ENCODE assay signal across 8 mouse cellular contexts in genomic region chr5:111465811-111466299, GRCm38 (mm10). TPM values are rescaled to one million over a fixed set of nuclear protein-coding genes. Genes with fewer than 3 reads are reported as not detected.
DNase-seq lines count a peak whose midpoint lies in the region; ATAC-seq lines count a peak whose summit lies in the region.

No protein-coding gene starts in this region.

- ATAC-seq in embryonic facial prominence, embryonic 11.5 days (replicated peaks; ENCODE audit: insufficient number of reproducible peaks, low FRiP score, low TSS enrichment, low read depth), result no peak; the same call in 1 of the 2 replicates
- ATAC-seq in heart, embryonic 15.5 days (replicated peaks; ENCODE audit: insufficient number of reproducible peaks, insufficient read depth, low FRiP score, low read depth), result peak; percentile 84
- peak; percentile 85 for ATAC-seq in kidney, embryonic 16.5 days (ENCODE audit: low FRiP score, low TSS enrichment)
- ATAC-seq in erythroid progenitor cell, adult 5-6 weeks (replicated peaks; ENCODE audit: low FRiP score, poor library complexity, severe bottlenecking), result no peak

- no peaks in the 10 kb centered on the region for H3K9me3 ChIP-seq in embryonic facial prominence, embryonic 11.5 days (replicated peaks; ENCODE audit: control insufficient read depth, low read length)
- 0 out of 2 replicates have a peak, but pooled peaks cover 4% of the 10 kb centered on the region for H3K9me3 ChIP-seq in heart, embryonic 15.5 days (replicated peaks)
- peaks cover 8% of the 10 kb centered on the region; the same call in 1 of the 2 replicates for H3K9me3 ChIP-seq in kidney, embryonic 16.5 days (ENCODE audit: low read length)

- no peak overlapping the region; the same call in 1 of the 2 replicates for H3K27ac ChIP-seq in embryonic facial prominence, embryonic 11.5 days (replicated peaks; ENCODE audit: low read depth, low read length)
- H3K27ac ChIP-seq in heart, embryonic 15.5 days, result peak overlapping the region; percentile 79
- H3K27ac ChIP-seq in kidney, embryonic 16.5 days (ENCODE audit: low read length), result peak overlapping the region; percentile 80

- 35% methylated on average over 11 of the region's 11 CpGs for WGBS in embryonic facial prominence, embryonic 11.5 days
- WGBS in heart, embryonic 15.5 days, result 58% methylated on average over 11 of the region's 11 CpGs
- 51% methylated on average over 11 of the region's 11 CpGs for WGBS in kidney, embryonic 16.5 days

- H3K36me3 ChIP-seq in embryonic facial prominence, embryonic 11.5 days (replicated peaks; ENCODE audit: control insufficient read depth, insufficient read depth, low read depth, low read length), result no peaks in the 10 kb centered on the region
- H3K36me3 ChIP-seq in heart, embryonic 15.5 days, result no peaks in the 10 kb centered on the region
- H3K36me3 ChIP-seq in kidney, embryonic 16.5 days (ENCODE audit: insufficient read depth, low read length), result no peaks in the 10 kb centered on the region

- H3K27me3 ChIP-seq in embryonic facial prominence, embryonic 11.5 days (ENCODE audit: control insufficient read depth, insufficient read depth, low read length), result no peaks in the 10 kb centered on the region
- H3K27me3 ChIP-seq in heart, embryonic 15.5 days, result no peaks in the 10 kb centered on the region
- H3K27me3 ChIP-seq in kidney, embryonic 16.5 days (ENCODE audit: insufficient read depth, low read length), result no peaks in the 10 kb centered on the region

- H3K4me3 ChIP-seq in embryonic facial prominence, embryonic 11.5 days (ENCODE audit: low read depth, low read length), result no peak overlapping the region
- no peak overlapping the region for H3K4me3 ChIP-seq in heart, embryonic 15.5 days
- no peak overlapping the region for H3K4me3 ChIP-seq in kidney, embryonic 16.5 days (ENCODE audit: low read length)

- peak; percentile 9 for DNase-seq in WW6 (ENCODE audit: low read depth, low spot score)
- DNase-seq in embryonic facial prominence, embryonic 11.5 days (ENCODE audit: low spot score), result peak; percentile 61
- peak; percentile 62 for DNase-seq in lung, postnatal 14 days
- DNase-seq in urinary bladder, postnatal 10 days (ENCODE audit: low spot score), result no peak
- no peak for DNase-seq in cerebellum, adult 9-10 months

- H3K4me2 ChIP-seq in embryonic facial prominence, embryonic 11.5 days (ENCODE audit: low read depth, low read length), result peak overlapping the region; percentile 23
- H3K4me2 ChIP-seq in heart, embryonic 15.5 days, result peak overlapping the region; percentile 9; the same call in 1 of the 2 replicates
- no peak overlapping the region for H3K4me2 ChIP-seq in kidney, embryonic 16.5 days (replicated peaks; ENCODE audit: low read depth, low read length)

- 0 out of 2 replicates have a peak overlapping the region, but pooled peaks have one; percentile 32 for H3K9ac ChIP-seq in embryonic facial prominence, embryonic 11.5 days (replicated peaks; ENCODE audit: low read length)
- H3K9ac ChIP-seq in heart, embryonic 15.5 days, result no peak overlapping the region
- H3K9ac ChIP-seq in kidney, embryonic 16.5 days (replicated peaks; ENCODE audit: low read length), result no peak overlapping the region

- no peaks in the 10 kb centered on the region for H3K4me1 ChIP-seq in embryonic facial prominence, embryonic 11.5 days (ENCODE audit: control insufficient read depth, insufficient read depth, low read length)
- 0 out of 2 replicates have a peak, but pooled peaks cover 5% of the 10 kb centered on the region for H3K4me1 ChIP-seq in heart, embryonic 15.5 days (replicated peaks)
- H3K4me1 ChIP-seq in kidney, embryonic 16.5 days (ENCODE audit: insufficient read depth, low read length), result peaks cover 7% of the 10 kb centered on the region; the same call in 1 of the 2 replicates

RNA-seq across cellular contexts. Expression of gene Mn1, which starts 48.7 kb away (rescaled TPM):
- polyA plus RNA-seq in embryonic facial prominence, embryonic 11.5 days (2014; fragmentation: Nextera tagmentation; extraction: Ambion mirVana), result 36.3 and 36.8 TPM in 2 replicates
- polyA plus RNA-seq in heart, embryonic 15.5 days (2015; fragmentation: Nextera tagmentation; extraction: Ambion mirVana), result 6.4 and 7.7 TPM in 2 replicates
- polyA plus RNA-seq in kidney, embryonic 16.5 days (2015; fragmentation: Nextera tagmentation; extraction: Ambion mirVana), result 6.9 and 7.2 TPM in 2 replicates
- 0.36 TPM in 1 of 2 replicates, not detected in the other for total RNA-seq in erythroid progenitor cell, adult 5-6 weeks (2015; ENCODE audit: low replicate concordance)
- 0.13 TPM in 1 of 2 replicates, not detected in the other for total RNA-seq in erythroid progenitor cell, adult 5-6 weeks (2017; ENCODE audit: low replicate concordance)

Comparison
In these comparisons a context has a peak if more than half of its experiments do, and no peak if none do; other contexts are left out.
1. DNase-seq: peak in WW6 (single experiment), embryonic facial prominence, embryonic 11.5 days (single experiment) and lung, postnatal 14 days (single experiment); none in urinary bladder, postnatal 10 days (single experiment) and cerebellum, adult 9-10 months (single experiment).
2. ATAC-seq: peak in heart, embryonic 15.5 days (single experiment) and kidney, embryonic 16.5 days (single experiment); none in embryonic facial prominence, embryonic 11.5 days (single experiment) and erythroid progenitor cell, adult 5-6 weeks (single experiment).